Mouse (Mus musculus) heart, embryonic 11.5 days (tissue): Measurements from ENCODE around the gene Fancc. TPM values are rescaled to one million over a fixed set of nuclear protein-coding genes. Genes with fewer than 3 reads are reported as not detected.
A peak's percentile ranks its signal among the peaks of the same experiment; 100 is the strongest.

ENCODE experiments used
- ATAC-seq: fragments of 200-750 bp; cut with Nextera tagmentation; replicated peaks from 2 replicates; pipeline ENCODE4 v1.8.0; 2017; ENCODE audit warnings: moderate library complexity; ENCODE audit not compliant: insufficient number of reproducible peaks, low FRiP score, low TSS enrichment
- H3K27ac ChIP-seq: fragments of 300-500 bp; sonication (generic); 2 replicates; pipeline ENCODE4 v1.5.1; 2014; ENCODE audit warnings: mild to moderate bottlenecking, low read depth, low read length
- H3K27me3 ChIP-seq: fragments of 300-500 bp; sonication (generic); 2 replicates; pipeline ENCODE4 v1.6.1; 2014; ENCODE audit warnings: mild to moderate bottlenecking, low read length, mixed read lengths; ENCODE audit not compliant: control insufficient read depth, insufficient read depth
- H3K36me3 ChIP-seq: fragments of 300-500 bp; sonication (generic); 2 replicates; pipeline ENCODE4 v1.6.1; 2014; ENCODE audit warnings: mild to moderate bottlenecking, low read length, moderate library complexity, mixed read lengths; ENCODE audit not compliant: control insufficient read depth, insufficient read depth
- H3K4me1 ChIP-seq: fragments of 300-500 bp; sonication (generic); 2 replicates; pipeline ENCODE4 v1.6.1; 2014; ENCODE audit warnings: low read length; ENCODE audit not compliant: control insufficient read depth, insufficient read depth
- H3K4me2 ChIP-seq: fragments of 300-500 bp; sonication (generic); 2 replicates; pipeline ENCODE4 v1.6.1; 2014; ENCODE audit warnings: mild to moderate bottlenecking, moderate library complexity
- H3K4me3 ChIP-seq: fragments of 300-500 bp; sonication (generic); 2 replicates; pipeline ENCODE4 v1.5.1; 2014; ENCODE audit warnings: low read depth, low read length
- H3K9ac ChIP-seq: fragments of 300-500 bp; sonication (generic); 2 replicates; pipeline ENCODE4 v1.6.1; 2014; ENCODE audit warnings: mild to moderate bottlenecking, low read depth, low read length, moderate library complexity
- H3K9me3 ChIP-seq: fragments of 300-500 bp; sonication (generic); replicated peaks from 2 replicates; pipeline ENCODE4 v1.6.1; 2016; ENCODE audit warnings: low read length; ENCODE audit not compliant: control insufficient read depth
- WGBS: fragments of 180-500 bp; shearing (Covaris S2); extraction: QIAGEN DNeasy Blood & Tissue Kit; methylation state at CpG from one replicate; pipeline ENCODE4 v1.1.7; 2014; ENCODE audit not compliant: insufficient replicate concordance; 5-methylcytosine and 5-hydroxymethylcytosine counted together
- polyA plus RNA-seq: library from polyadenylated mRNA; unstranded; fragments of >200 nt; fragmentation: Nextera tagmentation; extraction: Ambion mirVana; gene quantifications from 2 replicates; pipeline ENCODE4 v1.2.1, GENCODE M21; 2014

Gene Fancc
- polyA plus RNA-seq, 1 experiment from 2014 or later: 12.3 TPM

DNA sequence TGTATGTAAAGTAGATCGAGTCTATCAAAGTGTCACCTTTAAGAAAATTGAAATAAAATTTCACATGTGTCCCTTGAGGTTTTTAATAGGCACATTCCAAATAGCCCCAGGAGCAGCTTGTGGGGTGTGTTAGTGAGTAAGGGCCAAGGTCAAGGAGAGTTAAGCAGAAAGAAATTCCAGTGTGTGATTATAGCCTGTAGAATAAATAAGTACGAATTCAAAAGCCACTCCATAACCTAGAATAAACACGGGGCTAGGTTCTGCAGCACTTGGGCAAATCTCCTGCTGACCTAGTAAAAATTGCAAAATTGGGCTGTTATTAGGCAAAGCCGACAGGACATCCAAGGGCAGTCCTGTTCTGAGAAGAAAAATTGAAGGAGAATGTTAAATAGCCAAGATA is 37.9 kb upstream of the Fancc start:
- Histone ChIP-seq H3K4me2 (no peak overlapping the region), H3K27me3 (no peaks in the 10 kb centered on the region), H3K4me3 (no peak overlapping the region), H3K9me3 (no peaks in the 10 kb centered on the region), H3K9ac (no peak overlapping the region), H3K36me3 (peaks cover 67% of the 10 kb centered on the region), H3K4me1 (no peaks in the 10 kb centered on the region), H3K27ac (no peak overlapping the region)
- no peak for ATAC-seq
- 93% methylated on average over 4 of the region's 4 CpGs for WGBS

DNA sequence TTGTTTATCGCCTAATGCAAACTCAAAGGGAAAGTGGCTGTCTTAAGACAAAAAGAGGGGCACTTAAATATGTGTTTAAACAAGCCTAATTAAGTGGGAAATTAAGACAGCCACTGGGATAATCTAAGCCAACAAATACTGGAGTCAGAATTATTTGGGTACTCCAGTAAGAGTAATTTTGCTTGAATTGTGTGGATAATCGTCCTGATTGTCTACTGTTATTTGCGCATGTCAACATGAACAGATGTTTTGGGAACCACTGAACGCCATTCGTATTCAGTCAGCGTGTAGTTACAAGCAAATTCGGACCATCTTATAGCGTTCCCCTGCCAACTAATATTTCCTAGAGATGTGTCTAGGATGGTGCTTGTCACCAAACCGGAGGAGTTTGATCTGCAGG is 33.8 kb upstream of the Fancc start:
- Histone ChIP-seq H3K36me3 (peaks cover 42% of the 10 kb centered on the region), H3K27ac (no peak overlapping the region), H3K4me2 (no peak overlapping the region), H3K4me3 (no peak overlapping the region), H3K9me3 (no peaks in the 10 kb centered on the region), H3K27me3 (no peaks in the 10 kb centered on the region), H3K4me1 (peaks cover 12% of the 10 kb centered on the region), H3K9ac (no peak overlapping the region)
- WGBS: 84% methylated on average over 9 of the region's 9 CpGs
- no peak for ATAC-seq

DNA sequence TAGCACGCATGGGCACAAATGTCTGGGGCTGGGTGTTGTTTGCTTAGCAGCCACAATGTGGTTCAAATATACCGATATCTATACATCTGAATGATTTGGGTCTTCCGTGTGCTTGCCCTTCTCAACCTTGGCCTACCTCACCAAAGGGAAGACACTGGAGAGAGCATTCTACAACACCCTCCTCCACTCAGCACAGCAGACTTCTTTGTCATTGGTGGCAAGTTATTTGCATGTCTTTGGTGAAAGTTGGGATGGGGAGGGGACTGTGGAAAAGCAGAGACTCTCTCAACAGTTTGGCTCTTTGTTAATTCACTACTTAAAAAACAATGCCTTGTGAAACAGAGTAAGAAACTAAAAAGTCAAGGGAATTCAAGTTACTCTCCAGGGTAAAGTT is 33.3 kb upstream of the Fancc start:
- Histone ChIP-seq H3K4me3 (no peak overlapping the region), H3K4me2 (no peak overlapping the region), H3K4me1 (peaks cover 12% of the 10 kb centered on the region), H3K9ac (no peak overlapping the region), H3K27ac (no peak overlapping the region), H3K27me3 (no peaks in the 10 kb centered on the region), H3K9me3 (no peaks in the 10 kb centered on the region), H3K36me3 (peaks cover 37% of the 10 kb centered on the region)
- 58% methylated on average over 3 of the region's 3 CpGs for WGBS
- no peak for ATAC-seq

DNA sequence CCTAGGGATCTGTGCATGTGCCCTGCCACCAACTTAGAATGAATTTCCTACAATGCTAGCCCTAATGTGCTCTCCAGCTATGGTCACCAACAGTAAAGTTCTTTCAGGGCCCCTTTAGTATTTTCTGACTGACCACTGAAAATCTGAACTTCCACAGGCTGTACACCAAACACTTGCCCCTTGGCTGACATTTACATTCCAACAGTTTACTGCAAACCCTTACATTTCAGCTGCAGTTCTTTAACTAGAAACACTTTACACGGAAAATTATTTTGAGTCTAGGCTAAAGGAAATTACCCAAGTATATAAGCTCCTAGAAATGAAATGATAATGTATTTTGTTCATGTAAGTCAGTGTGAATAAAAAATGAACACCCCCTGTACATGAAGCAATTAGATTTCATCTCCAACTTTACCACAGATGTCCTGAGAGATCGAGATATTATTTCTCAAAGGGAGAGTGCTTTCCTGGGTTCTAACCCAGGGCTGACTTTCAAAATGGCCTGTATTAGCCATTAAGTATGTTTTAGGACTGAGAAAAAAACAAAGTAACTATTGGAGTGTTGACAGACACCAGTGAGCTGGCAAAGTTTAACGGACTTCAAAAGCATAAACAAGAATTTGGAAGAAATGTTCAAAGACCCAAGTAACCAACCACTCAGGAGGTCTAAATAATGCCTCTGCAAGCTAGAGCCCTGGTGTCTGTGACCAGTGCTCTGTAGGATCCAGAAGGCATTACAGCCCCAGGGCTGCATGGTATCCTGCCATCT is 32.7 kb upstream of the Fancc start:
- no peaks in the 10 kb centered on the region for H3K27me3 ChIP-seq
- peaks cover 12% of the 10 kb centered on the region for H3K4me1 ChIP-seq
- H3K9me3 ChIP-seq: no peaks in the 10 kb centered on the region
- no peak overlapping the region for H3K9ac ChIP-seq
- no peak overlapping the region for H3K4me3 ChIP-seq
- no peak overlapping the region for H3K4me2 ChIP-seq
- no peak overlapping the region for H3K27ac ChIP-seq
- ATAC-seq: no peak
- 63% methylated on average over 3 of the region's 3 CpGs for WGBS
- peaks cover 35% of the 10 kb centered on the region for H3K36me3 ChIP-seq

DNA sequence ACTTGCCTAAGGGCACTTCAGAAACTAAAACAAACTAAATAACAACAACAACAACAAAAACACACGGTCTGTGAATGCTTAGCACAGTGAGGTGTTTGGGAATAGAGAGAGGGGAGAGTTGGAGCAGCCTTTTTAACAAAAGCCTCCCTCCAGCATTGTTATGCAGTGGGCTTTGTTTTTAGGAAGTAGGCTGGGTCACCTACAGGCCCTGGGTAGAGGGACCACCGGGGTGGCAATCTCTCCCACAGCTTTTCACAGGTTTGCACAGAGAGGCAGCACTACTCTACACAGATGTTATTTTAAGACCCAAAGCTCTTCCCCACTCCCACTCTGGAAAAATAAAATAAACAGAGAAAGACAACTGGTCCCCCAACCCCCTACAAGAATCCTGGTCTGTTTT is 31.8 kb upstream of the Fancc start:
- H3K4me1 ChIP-seq: peaks cover 12% of the 10 kb centered on the region
- H3K4me2 ChIP-seq: no peak overlapping the region
- ATAC-seq: no peak
- 24% methylated on average over 2 of the region's 2 CpGs for WGBS
- H3K9me3 ChIP-seq: no peaks in the 10 kb centered on the region
- H3K36me3 ChIP-seq: peaks cover 31% of the 10 kb centered on the region
- H3K4me3 ChIP-seq: no peak overlapping the region
- no peaks in the 10 kb centered on the region for H3K27me3 ChIP-seq
- no peak overlapping the region for H3K9ac ChIP-seq
- H3K27ac ChIP-seq: no peak overlapping the region

DNA sequence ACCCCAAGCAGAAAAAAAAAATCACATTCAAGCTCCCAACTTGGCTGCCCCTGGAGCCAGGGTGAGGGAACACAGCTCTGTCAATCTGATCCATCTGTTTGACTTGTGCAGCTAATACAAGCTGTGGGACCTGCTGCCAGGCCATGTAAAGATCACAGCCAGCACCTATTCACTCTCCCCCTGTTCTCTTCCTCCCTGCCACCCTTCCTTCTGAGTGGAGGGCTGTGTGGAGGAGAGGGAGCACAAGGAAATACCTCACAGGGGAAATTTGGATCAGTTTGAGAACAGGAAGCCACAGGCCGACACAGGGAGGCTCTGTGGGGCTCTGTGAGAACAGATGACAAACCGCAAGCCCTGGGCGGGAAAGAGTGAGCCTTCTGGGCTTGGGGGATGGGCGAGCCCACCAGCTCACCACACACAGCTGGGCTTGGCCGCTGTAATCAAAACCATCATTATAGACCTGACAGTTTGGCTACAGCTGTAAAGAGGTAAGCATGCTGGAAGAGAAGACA is 31.1 kb upstream of the Fancc start:
- Histone ChIP-seq H3K27ac (no peak overlapping the region), H3K9me3 (no peaks in the 10 kb centered on the region), H3K4me2 (no peak overlapping the region), H3K27me3 (no peaks in the 10 kb centered on the region), H3K4me3 (no peak overlapping the region), H3K4me1 (peaks cover 12% of the 10 kb centered on the region), H3K9ac (no peak overlapping the region), H3K36me3 (peaks cover 27% of the 10 kb centered on the region)
- WGBS: 28% methylated on average over 5 of the region's 5 CpGs
- peak; percentile 55; the same call in 1 of the 2 replicates for ATAC-seq

DNA sequence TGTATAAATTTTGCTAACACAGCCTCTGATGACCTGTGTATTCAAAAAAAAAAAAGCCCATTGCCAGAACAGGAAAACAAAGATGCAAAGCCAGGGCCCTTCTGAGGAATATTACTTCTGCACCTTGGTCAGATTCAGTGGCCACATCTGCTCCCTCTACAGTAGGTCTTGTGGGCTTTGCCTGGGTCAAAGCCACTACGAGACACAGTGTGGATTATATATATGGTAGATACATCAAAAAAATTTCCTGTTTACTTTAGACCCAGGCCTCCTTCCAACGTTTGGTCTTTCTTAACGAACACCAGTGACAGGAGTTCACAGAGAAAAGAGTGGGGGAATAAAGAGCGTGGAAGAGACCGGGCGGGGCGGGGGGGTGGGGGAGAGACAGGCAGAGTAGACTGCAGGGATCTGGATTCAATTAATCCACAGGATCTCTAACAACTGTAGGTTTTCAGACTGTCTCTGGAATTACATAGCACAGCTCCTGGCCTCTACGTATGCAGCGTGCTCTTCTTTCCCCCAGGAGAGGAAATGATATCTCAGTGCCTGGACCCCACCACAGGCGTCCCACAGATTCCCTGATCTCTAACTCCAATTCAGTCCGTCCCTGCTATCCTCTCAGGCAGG is 28.6 kb upstream of the Fancc start:
- Histone ChIP-seq H3K27ac (no peak overlapping the region), H3K4me1 (peaks cover 12% of the 10 kb centered on the region), H3K4me3 (no peak overlapping the region), H3K4me2 (no peak overlapping the region), H3K9me3 (no peaks in the 10 kb centered on the region), H3K36me3 (peaks cover 13% of the 10 kb centered on the region), H3K27me3 (no peaks in the 10 kb centered on the region), H3K9ac (no peak overlapping the region)
- 62% methylated on average over 11 of the region's 11 CpGs for WGBS
- no peak for ATAC-seq

DNA sequence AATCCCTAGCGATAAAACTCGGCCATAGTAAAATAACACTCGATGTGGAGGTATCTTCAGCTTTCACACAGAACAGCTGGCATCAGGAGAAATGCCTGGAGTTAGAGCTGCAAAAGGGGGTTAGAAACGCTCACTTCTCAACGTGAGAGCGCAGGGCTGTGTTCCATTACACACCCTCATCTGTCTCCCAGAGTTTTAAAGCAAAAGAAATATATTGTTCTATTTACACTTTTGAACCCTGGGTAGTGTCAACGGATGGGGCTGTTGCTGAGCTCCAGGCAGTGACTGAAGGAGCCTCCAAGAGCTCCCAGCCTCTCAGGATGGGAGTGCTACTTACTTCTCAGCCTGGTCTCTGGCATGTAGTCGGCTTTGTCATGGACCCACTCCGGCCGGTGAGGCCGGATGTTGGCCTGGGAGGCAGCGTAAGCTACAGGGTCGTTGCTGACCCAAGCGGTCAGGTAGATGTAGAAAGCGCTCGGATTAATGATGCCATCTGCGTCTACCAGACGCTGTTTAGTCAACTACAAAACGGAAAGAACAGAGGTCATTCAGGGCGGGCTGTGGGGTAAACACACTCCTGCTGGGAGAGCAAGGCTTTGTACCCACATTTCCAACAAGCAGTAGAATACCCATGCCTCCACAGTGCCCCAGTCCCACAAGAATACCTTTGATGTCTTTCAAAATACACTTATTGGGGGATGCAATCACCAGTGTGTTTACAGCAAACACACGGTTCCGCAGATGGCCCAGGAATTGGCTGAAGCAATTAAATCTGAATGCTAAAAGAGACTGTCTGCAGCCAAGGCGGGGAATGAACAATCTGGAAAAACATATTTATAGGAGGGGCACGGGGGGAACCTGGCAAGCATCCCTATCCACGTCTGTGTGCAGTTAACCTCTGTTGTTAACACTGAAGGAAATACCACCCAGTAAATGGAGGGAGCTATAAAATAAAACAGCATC is 27.8 kb upstream of the Fancc start:
- WGBS: 76% methylated on average over 25 of the region's 25 CpGs
- peaks cover 12% of the 10 kb centered on the region for H3K4me1 ChIP-seq
- no peak for ATAC-seq
- no peak overlapping the region for H3K4me2 ChIP-seq
- H3K9ac ChIP-seq: no peak overlapping the region
- H3K4me3 ChIP-seq: no peak overlapping the region
- H3K27ac ChIP-seq: no peak overlapping the region
- H3K27me3 ChIP-seq: no peaks in the 10 kb centered on the region
- peaks cover 20% of the 10 kb centered on the region for H3K36me3 ChIP-seq
- H3K9me3 ChIP-seq: no peaks in the 10 kb centered on the region
